Mouse (Mus musculus) lung, postnatal 25 days (tissue): Measurements from ENCODE around the gene Ddx39.

Experiments
- DNase-seq: peaks from one replicate; pipeline ENCODE4 v3.0.0; 2022; ENCODE audit warnings: low spot score

The Ddx39 gene

GRCm38 (mm10) chr8:83699566-83699965 lies 15.4 kb upstream of the Ddx39 start:
- peak; percentile 27 for DNase-seq

GRCm38 (mm10) chr8:83700423-83701085 lies 14.4 kb upstream of the Ddx39 start:
- no peak for DNase-seq

GRCm38 (mm10) chr8:83703426-83703825 lies 11.6 kb upstream of the Ddx39 start:
- DNase-seq, result no peak

GRCm38 (mm10) chr8:83706411-83706810 lies 8.6 kb upstream of the Ddx39 start:
- no peak for DNase-seq

GRCm38 (mm10) chr8:83707554-83707953 lies 7.4 kb upstream of the Ddx39 start:
- no peak for DNase-seq

GRCm38 (mm10) chr8:83714676-83715030 lies 324 bp upstream of the Ddx39 start:
- DNase-seq, result no peak

- DNase-seq, result no peak
Observed at GRCm38 (mm10) chr8:83715771-83716170, 794 bp downstream of the Ddx39 start.

- DNase-seq, result no peak
Observed at GRCm38 (mm10) chr8:83716563-83716962, 1.6 kb downstream of the Ddx39 start.

- DNase-seq, result no peak
Observed at GRCm38 (mm10) chr8:83719048-83719447, 4.1 kb downstream of the Ddx39 start.

- DNase-seq, result no peak
Observed at GRCm38 (mm10) chr8:83719693-83720092, 4.7 kb downstream of the Ddx39 start.

GRCm38 (mm10) chr8:83721405-83722025 lies 6.5 kb downstream of the Ddx39 start:
- DNase-seq, result peak; percentile 85

GRCm38 (mm10) chr8:83722631-83723030 lies 7.7 kb downstream of the Ddx39 start:
- no peak for DNase-seq

GRCm38 (mm10) chr8:83723447-83724083 lies 8.6 kb downstream of the Ddx39 start:
- DNase-seq, result no peak

- peak; percentile 87 for DNase-seq
Observed at GRCm38 (mm10) chr8:83724697-83725482, 9.9 kb downstream of the Ddx39 start.

- no peak for DNase-seq
Observed at GRCm38 (mm10) chr8:83725521-83726102, 10.6 kb downstream of the Ddx39 start.

- no peak for DNase-seq
Observed at GRCm38 (mm10) chr8:83729009-83729807, 14.2 kb downstream of the Ddx39 start.

- no peak for DNase-seq
Observed at GRCm38 (mm10) chr8:83731906-83732305, 16.9 kb downstream of the Ddx39 start.

GRCm38 (mm10) chr8:83732919-83733318 lies 17.9 kb downstream of the Ddx39 start:
- no peak for DNase-seq

GRCm38 (mm10) chr8:83736681-83737080 lies 21.7 kb downstream of the Ddx39 start:
- DNase-seq, result peak; percentile 52

- no peak for DNase-seq
Observed at GRCm38 (mm10) chr8:83737346-83737745, 22.4 kb downstream of the Ddx39 start.

GRCm38 (mm10) chr8:83737852-83738562 lies 23.0 kb downstream of the Ddx39 start:
- DNase-seq, result peak; percentile 71
